Mouse (Mus musculus) kidney, adult 18-20 months (tissue): ENCODE results near the gene Clspn.
A peak's percentile ranks its signal among the peaks of the same experiment; 100 is the strongest.

Source experiments
- DNase-seq: peaks from one replicate; pipeline ENCODE4 v3.0.0; 2021

Gene Clspn

GRCm38 (mm10) chr4:126567243-126567642 is 10.5 kb downstream of the Clspn start:
- DNase-seq = peak; percentile 11

- no peak for DNase-seq
These were observed 13.0 kb downstream of the Clspn start for GRCm38 (mm10) chr4:126569783-126570182.

GRCm38 (mm10) chr4:126576281-126576680 is 19.5 kb downstream of the Clspn start:
- no peak for DNase-seq

- DNase-seq = no peak
These were observed 21.2 kb downstream of the Clspn start for GRCm38 (mm10) chr4:126577920-126578319.

GRCm38 (mm10) chr4:126579077-126579476 is 22.3 kb downstream of the Clspn start:
- no peak for DNase-seq

GRCm38 (mm10) chr4:126585739-126586138 is 29.0 kb downstream of the Clspn start:
- DNase-seq = no peak

- no peak for DNase-seq
These were observed 35.3 kb downstream of the Clspn start for GRCm38 (mm10) chr4:126592039-126592438.

GRCm38 (mm10) chr4:126599971-126600754 is 43.4 kb downstream of the Clspn start:
- peak; percentile 68 for DNase-seq

- DNase-seq = peak; percentile 56
These were observed 45.1 kb downstream of the Clspn start for GRCm38 (mm10) chr4:126601597-126602444.

GRCm38 (mm10) chr4:126602445-126602762 is 45.7 kb downstream of the Clspn start:
- DNase-seq = no peak

GRCm38 (mm10) chr4:126604141-126604540 is 47.4 kb downstream of the Clspn start:
- no peak for DNase-seq

GRCm38 (mm10) chr4:126605751-126606150 is 49.0 kb downstream of the Clspn start:
- no peak for DNase-seq

- DNase-seq = peak; percentile 85
These were observed 53.0 kb downstream of the Clspn start, which contains the start of gene 5730409E04Rik for GRCm38 (mm10) chr4:126609606-126610181. Gene 5730409E04Rik, plus strand, starts transcription at chr4:126609818.

GRCm38 (mm10) chr4:126611991-126612390 is 55.3 kb downstream of the Clspn start:
- DNase-seq = no peak

- no peak for DNase-seq
These were observed 59.6 kb downstream of the Clspn start for GRCm38 (mm10) chr4:126616312-126616711.

GRCm38 (mm10) chr4:126619691-126620330 is 63.1 kb downstream of the Clspn start:
- DNase-seq = no peak

- no peak for DNase-seq
These were observed 63.7 kb downstream of the Clspn start for GRCm38 (mm10) chr4:126620349-126620874.

- DNase-seq = peak; percentile 29
These were observed 70.4 kb downstream of the Clspn start for GRCm38 (mm10) chr4:126627021-126627681.

- DNase-seq = no peak
These were observed 75.2 kb downstream of the Clspn start for GRCm38 (mm10) chr4:126631922-126632321.

GRCm38 (mm10) chr4:126632668-126633067 is 75.9 kb downstream of the Clspn start:
- DNase-seq = no peak

GRCm38 (mm10) chr4:126636330-126636729 is 79.6 kb downstream of the Clspn start:
- no peak for DNase-seq

GRCm38 (mm10) chr4:126637446-126637845 is 80.7 kb downstream of the Clspn start:
- no peak for DNase-seq
